Mouse (Mus musculus) left cerebral cortex, adult 9 months (tissue): ENCODE results near the gene Pdcd2.
A peak's percentile ranks its signal among the peaks of the same experiment; 100 is the strongest.

Experiments used
- DNase-seq, 2 experiments: peaks; one replicate each; pipeline ENCODE4 v3.0.0; 2022; ENCODE audit warnings: low spot score in 2 of 2

The Pdcd2 gene

GRCm38 (mm10) chr17:15499656-15500394 lies 27.3 kb downstream of the Pdcd2 start, which contains the start of the genes Psmb1 and Tbp:
TSS of gene Psmb1 (minus strand) at chr17:15499751.
TSS of gene Tbp (plus strand) at chr17:15499888.
- peak; percentile 92 to 98 for DNase-seq

- DNase-seq, result no peak
Observed at GRCm38 (mm10) chr17:15498753-15499113, 28.4 kb downstream of the Pdcd2 start.

GRCm38 (mm10) chr17:15497882-15498752 lies 29.0 kb downstream of the Pdcd2 start:
- peak; percentile 79 to 95 for DNase-seq

GRCm38 (mm10) chr17:15490542-15490941 lies 36.6 kb downstream of the Pdcd2 start:
- DNase-seq, result no peak

GRCm38 (mm10) chr17:15472671-15473070 lies 54.4 kb downstream of the Pdcd2 start:
- no peak for DNase-seq
